Comparison of ENCODE assay signal across 31 mouse cellular contexts in the genomic region with DNA sequence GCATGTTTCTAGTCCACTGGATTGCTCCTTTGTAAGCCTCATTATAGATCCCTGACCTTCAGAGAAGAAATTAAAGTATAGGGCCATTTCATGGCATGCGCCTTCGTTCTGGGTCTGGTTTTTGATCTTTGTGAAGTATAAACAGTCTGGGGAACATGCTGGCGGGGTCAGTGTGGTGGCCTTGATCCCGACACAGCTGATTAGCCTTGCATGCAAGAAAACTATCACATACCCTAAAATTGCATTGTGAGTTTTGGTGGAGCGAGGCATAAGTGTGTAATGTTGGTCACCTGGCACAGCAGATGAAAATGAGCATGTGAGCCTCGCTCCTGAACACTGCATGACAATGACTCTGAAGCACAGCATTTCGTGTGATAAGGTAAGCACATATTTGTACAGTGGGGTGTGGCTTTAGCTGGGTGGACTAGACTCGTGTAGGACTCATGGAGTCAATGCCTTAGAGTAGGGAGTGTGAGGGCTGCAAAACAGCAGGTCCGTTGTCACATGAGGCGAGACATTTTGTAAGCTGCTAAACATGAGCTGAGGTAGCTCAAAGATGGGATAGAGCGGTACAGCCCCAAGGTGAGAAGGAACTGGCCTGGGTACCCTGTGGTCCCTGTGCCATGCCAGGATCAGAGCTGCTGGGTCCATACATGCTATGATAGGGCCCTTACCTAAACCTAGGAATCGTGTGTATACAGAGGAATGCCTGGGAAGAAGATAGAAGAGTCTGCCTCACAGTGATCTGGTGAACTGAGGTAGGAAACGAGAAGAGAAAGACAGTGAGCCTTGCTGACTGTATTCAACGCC.
DNase-seq lines count a peak whose midpoint lies in the region; ATAC-seq and TF ChIP-seq lines count a peak whose summit lies in the region.
"Had no signal": no experiment of that assay in that cellular context is flagged by ENCODE, and none has a peak within 500 bp of the region (broad histone marks: within the 10 kb centered on the region; RNA-seq: fewer than 3 reads in every experiment).

No protein-coding gene starts in this region.

- no peak for DNase-seq in intestine, embryonic 14.5 days (ENCODE audit: low spot score)
- DNase-seq in kidney, postnatal 10 days, result peak; percentile 6
- DNase-seq in kidney, postnatal 36 days, result no peak
- no peak for DNase-seq in cerebellum, adult 9-10 months
- DNase-seq: adrenal gland, adult 2 months; adrenal gland, postnatal 36 days; cerebellum, adult 18-20 months; cerebellum, postnatal 14 days; gastrocnemius, postnatal 14 days; heart, postnatal 14 days; layer of hippocampus, postnatal 36 days; left cerebral cortex, postnatal 4 days; liver, postnatal 0 days; right cerebral cortex, adult 18-20 months; spleen, adult 18-20 months; thymus, postnatal 14 days had no signal

- TF ChIP-seq CTCF in intestine, postnatal 0 days (IDR thresholded peaks at IDR 0.05; ENCODE audit: low read depth), result no peak

- no peak overlapping the region for H3K9ac ChIP-seq in intestine, embryonic 14.5 days (ENCODE audit: low read length)
- H3K9ac ChIP-seq in intestine, postnatal 0 days (ENCODE audit: low read depth, low read length), result no peak overlapping the region
- H3K9ac ChIP-seq in midbrain, embryonic 16.5 days (ENCODE audit: low read depth, low read length), result no peak overlapping the region
- no peak overlapping the region for H3K9ac ChIP-seq in midbrain, embryonic 15.5 days
- H3K9ac ChIP-seq: embryonic facial prominence, embryonic 15.5 days; hindbrain, embryonic 15.5 days; liver, embryonic 12.5 days; liver, postnatal 0 days; neural tube, embryonic 12.5 days had no signal

- ATAC-seq in intestine, embryonic 14.5 days (replicated peaks; ENCODE audit: low FRiP score, low TSS enrichment, low read depth), result peak; percentile 78
- ATAC-seq in intestine, postnatal 0 days, result no peak
- ATAC-seq in midbrain, embryonic 16.5 days, result 0 out of 2 replicates have a peak, but pooled peaks have one; percentile 5
- ATAC-seq in midbrain, embryonic 15.5 days (replicated peaks), result no peak
- ATAC-seq: activated CD4-positive, CD25-positive, alpha-beta regulatory T cell, adult 4 months; forebrain, embryonic 14.5 days; liver, embryonic 12.5 days; liver, postnatal 0 days; lung, postnatal 0 days had no signal

- 68% methylated on average over 14 of the region's 14 CpGs for WGBS in intestine, embryonic 14.5 days
- 58% methylated on average over 14 of the region's 14 CpGs for WGBS in intestine, postnatal 0 days
- WGBS in midbrain, embryonic 16.5 days, result 76% methylated on average over 14 of the region's 14 CpGs
- 78% methylated on average over 14 of the region's 14 CpGs for WGBS in midbrain, embryonic 15.5 days

- no peak overlapping the region for H3K27ac ChIP-seq in intestine, embryonic 14.5 days (ENCODE audit: low read depth)
- H3K27ac ChIP-seq in intestine, postnatal 0 days (ENCODE audit: low read depth, low read length), result no peak overlapping the region
- H3K27ac ChIP-seq in midbrain, embryonic 16.5 days (ENCODE audit: low read length), result no peak overlapping the region
- no peak overlapping the region for H3K27ac ChIP-seq in midbrain, embryonic 15.5 days
- H3K27ac ChIP-seq: embryonic facial prominence, embryonic 10.5 days; embryonic facial prominence, embryonic 15.5 days; hindbrain, embryonic 10.5 days; hindbrain, embryonic 15.5 days; liver, embryonic 12.5 days; macrophage; neural tube, embryonic 12.5 days had no signal

- H3K27me3 ChIP-seq in intestine, embryonic 14.5 days (replicated peaks; ENCODE audit: control insufficient read depth, insufficient read depth, low read length), result no peaks in the 10 kb centered on the region
- no peaks in the 10 kb centered on the region for H3K27me3 ChIP-seq in intestine, postnatal 0 days (replicated peaks; ENCODE audit: control insufficient read depth, insufficient read depth, low read length)
- no peaks in the 10 kb centered on the region for H3K27me3 ChIP-seq in midbrain, embryonic 16.5 days (ENCODE audit: control insufficient read depth, insufficient read depth, low read depth, low read length)
- no peaks in the 10 kb centered on the region for H3K27me3 ChIP-seq in midbrain, embryonic 15.5 days (replicated peaks)
- H3K27me3 ChIP-seq: CH12.LX; embryonic facial prominence, embryonic 15.5 days; hindbrain, embryonic 15.5 days; liver, embryonic 12.5 days; neural tube, embryonic 12.5 days had no signal

- no peak overlapping the region for H3K4me2 ChIP-seq in intestine, embryonic 14.5 days (ENCODE audit: low read length)
- no peak overlapping the region for H3K4me2 ChIP-seq in intestine, postnatal 0 days (replicated peaks; ENCODE audit: low read depth)
- no peak overlapping the region for H3K4me2 ChIP-seq in midbrain, embryonic 16.5 days (ENCODE audit: low read length)
- H3K4me2 ChIP-seq in midbrain, embryonic 15.5 days, result no peak overlapping the region
- H3K4me2 ChIP-seq: embryonic facial prominence, embryonic 15.5 days; hindbrain, embryonic 15.5 days; liver, embryonic 12.5 days; neural tube, embryonic 12.5 days had no signal

- H3K36me3 ChIP-seq in intestine, embryonic 14.5 days (ENCODE audit: control insufficient read depth, insufficient read depth, low read length), result no peaks in the 10 kb centered on the region
- H3K36me3 ChIP-seq in intestine, postnatal 0 days (ENCODE audit: control insufficient read depth, insufficient read depth), result no peaks in the 10 kb centered on the region
- no peaks in the 10 kb centered on the region for H3K36me3 ChIP-seq in midbrain, embryonic 16.5 days (ENCODE audit: control insufficient read depth, insufficient read depth, low read length)
- no peaks in the 10 kb centered on the region for H3K36me3 ChIP-seq in midbrain, embryonic 15.5 days (replicated peaks)
- H3K36me3 ChIP-seq: embryonic facial prominence, embryonic 10.5 days; embryonic facial prominence, embryonic 15.5 days; hindbrain, embryonic 10.5 days; hindbrain, embryonic 15.5 days; liver, embryonic 12.5 days; neural tube, embryonic 12.5 days had no signal

- H3K4me3 ChIP-seq in intestine, embryonic 14.5 days (ENCODE audit: low read depth, low read length), result no peak overlapping the region
- H3K4me3 ChIP-seq in intestine, postnatal 0 days (ENCODE audit: low read depth, low read length), result no peak overlapping the region
- no peak overlapping the region for H3K4me3 ChIP-seq in midbrain, embryonic 16.5 days (ENCODE audit: low read depth, low read length)
- no peak overlapping the region for H3K4me3 ChIP-seq in midbrain, embryonic 15.5 days
- H3K4me3 ChIP-seq: embryonic facial prominence, embryonic 10.5 days; embryonic facial prominence, embryonic 15.5 days; hindbrain, embryonic 10.5 days; hindbrain, embryonic 15.5 days; liver, embryonic 12.5 days; myocyte; neural tube, embryonic 12.5 days had no signal

- H3K4me1 ChIP-seq in intestine, embryonic 14.5 days (replicated peaks; ENCODE audit: control insufficient read depth, insufficient read depth, low read length), result no peaks in the 10 kb centered on the region
- H3K4me1 ChIP-seq in intestine, postnatal 0 days (replicated peaks; ENCODE audit: control insufficient read depth, insufficient read depth, low read length), result no peaks in the 10 kb centered on the region
- no peaks in the 10 kb centered on the region for H3K4me1 ChIP-seq in midbrain, embryonic 16.5 days (ENCODE audit: control insufficient read depth, insufficient read depth, low read length)
- no peaks in the 10 kb centered on the region for H3K4me1 ChIP-seq in midbrain, embryonic 15.5 days
- H3K4me1 ChIP-seq: embryonic facial prominence, embryonic 10.5 days; embryonic facial prominence, embryonic 15.5 days; hindbrain, embryonic 10.5 days; hindbrain, embryonic 15.5 days; liver, embryonic 12.5 days; neural tube, embryonic 12.5 days had no signal

- no peaks in the 10 kb centered on the region for H3K9me3 ChIP-seq in intestine, embryonic 14.5 days (ENCODE audit: control insufficient read depth, low read length)
- H3K9me3 ChIP-seq in intestine, postnatal 0 days (ENCODE audit: control insufficient read depth), result no peaks in the 10 kb centered on the region
- no peaks in the 10 kb centered on the region for H3K9me3 ChIP-seq in midbrain, embryonic 16.5 days (replicated peaks; ENCODE audit: control insufficient read depth, low read length, poor library complexity, severe bottlenecking)
- H3K9me3 ChIP-seq in midbrain, embryonic 15.5 days, result no peaks in the 10 kb centered on the region
- H3K9me3 ChIP-seq: embryonic facial prominence, embryonic 10.5 days; embryonic facial prominence, embryonic 15.5 days; hindbrain, embryonic 10.5 days; hindbrain, embryonic 15.5 days; liver, embryonic 12.5 days; neural tube, embryonic 12.5 days had no signal

Comparison
In these comparisons a context has a peak if more than half of its experiments do, and no peak if none do; other contexts are left out.
1. ATAC-seq: peak in intestine, embryonic 14.5 days (single experiment) and midbrain, embryonic 16.5 days (single experiment); none in intestine, postnatal 0 days (single experiment) and midbrain, embryonic 15.5 days (single experiment).